Mouse (Mus musculus) stomach, postnatal 0 days (tissue): ENCODE results near the gene Chchd6.

Source experiments
- CTCF ChIP-seq: IDR thresholded peaks from 2 replicates; pipeline ENCODE4 v1.5.1; 2016; ENCODE audit warnings: antibody characterized with exemption, low read depth, mild to moderate bottlenecking, moderate library complexity
- EP300 ChIP-seq: optimal IDR thresholded peaks from 2 replicates; pipeline ENCODE3; 2016; ENCODE audit warnings: antibody characterized with exemption

DNA sequence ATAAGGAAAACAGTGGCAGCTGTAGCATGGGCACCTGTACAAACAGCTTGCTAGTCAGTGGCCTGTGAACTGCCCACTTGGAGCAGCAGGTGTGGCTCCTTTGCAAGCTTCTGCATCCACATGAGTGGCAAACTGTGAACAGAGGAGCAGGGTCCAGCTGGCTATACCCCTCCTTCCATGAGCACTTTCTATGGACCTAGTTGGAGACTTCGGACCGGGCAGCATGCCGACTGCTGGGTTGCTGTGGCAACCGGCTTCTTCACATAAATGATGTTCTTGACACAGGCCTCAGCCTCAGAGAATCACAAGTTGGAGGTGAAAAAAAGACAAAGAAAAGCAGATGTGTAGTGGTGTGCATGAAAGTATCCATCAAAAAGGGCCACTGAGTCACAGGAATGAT lies 154.8 kb downstream of the Chchd6 start:
- no peak for TF ChIP-seq CTCF
- TF ChIP-seq EP300: no peak
